Mouse (Mus musculus): Measurements from ENCODE around the gene Dcxr. TPM values are rescaled to one million over a fixed set of nuclear protein-coding genes. Genes with fewer than 3 reads are reported as not detected.

Gene Dcxr
- total and polyA plus RNA-seq, 3 experiments = 12.2 to 14.1 TPM; not detected in 1

DNA sequence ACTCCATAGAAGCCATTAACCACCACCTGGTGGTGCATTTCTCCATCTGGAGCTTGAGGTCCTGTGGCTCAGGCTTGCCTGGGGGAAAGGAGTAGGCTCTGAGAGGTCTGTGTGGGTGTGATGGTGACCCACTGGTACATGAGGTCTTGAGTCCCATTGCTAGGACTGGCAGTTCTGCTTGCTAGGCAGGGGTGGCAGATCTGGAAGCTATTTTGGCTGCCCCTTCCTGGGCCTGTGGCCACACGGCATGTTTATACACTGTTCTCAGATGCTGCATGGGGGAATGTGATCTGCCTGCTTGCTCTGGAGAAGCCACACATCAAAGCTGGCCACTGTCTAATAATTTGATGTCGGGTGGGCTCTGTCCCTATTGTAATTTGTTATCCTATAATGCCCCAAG, 43.0 kb downstream of the Dcxr start:
- no peak overlapping the region for H3K27ac ChIP-seq (ENCODE audit: control insufficient read depth, low read depth, low read length)
- H3K27me3 ChIP-seq (ENCODE audit: control insufficient read depth in 1 of 2, insufficient read depth in 2 of 2, low read length in 2 of 2) = no peaks in the 10 kb centered on the region
- H3K9ac ChIP-seq (ENCODE audit: control insufficient read depth, low read depth, low read length, poor library complexity, severe bottlenecking) = no peak overlapping the region
- no peaks in the 10 kb centered on the region for H3K9me3 ChIP-seq (replicated peaks; ENCODE audit: insufficient read depth, low read length)
- no peaks in the 10 kb centered on the region for H3K4me1 ChIP-seq (ENCODE audit: control insufficient read depth in 1 of 2, insufficient read depth in 2 of 2, low read length in 2 of 2)
- H3K79me2 ChIP-seq (ENCODE audit: control insufficient read depth, insufficient read depth, low read length, poor library complexity) = no peaks in the 10 kb centered on the region
- no peak for DNase-seq (ENCODE audit: low read depth, low spot score)
- H3K36me3 ChIP-seq (ENCODE audit: control insufficient read depth in 1 of 2, insufficient read depth in 2 of 2, low read length in 2 of 2) = peaks cover 0 to 2% of the 10 kb centered on the region in 2 experiments; a peak in 1 of 4 replicates
- no peak for TF ChIP-seq MAZ (IDR thresholded peaks at IDR 0.05; ENCODE audit: low read depth, low read length)
- no peak for TF ChIP-seq POLR2AphosphoS5 (IDR thresholded peaks at IDR 0.05; ENCODE audit: borderline replicate concordance, low read depth, low read length)
- TF ChIP-seq RAD21 (IDR thresholded peaks at IDR 0.05; ENCODE audit: low read depth, low read length) = no peak
- no peak for TF ChIP-seq ZNF384 (IDR thresholded peaks at IDR 0.05; ENCODE audit: low read depth, low read length)
- TF ChIP-seq POLR2A (IDR thresholded peaks at IDR 0.05; ENCODE audit: control insufficient read depth in 1 of 2, insufficient read depth in 1 of 2, low read depth in 1 of 2, low read length in 2 of 2, poor library complexity in 1 of 2) = no peak
- no peak for TF ChIP-seq ELF1 (IDR thresholded peaks at IDR 0.05; ENCODE audit: low read depth, low read length)
- no peak for TF ChIP-seq SMC3 (IDR thresholded peaks at IDR 0.05; ENCODE audit: low read depth, low read length)
- no peak for TF ChIP-seq UBTF (IDR thresholded peaks at IDR 0.05; ENCODE audit: borderline replicate concordance, insufficient read depth, low read depth, low read length)
- TF ChIP-seq BHLHE40 (IDR thresholded peaks at IDR 0.05; ENCODE audit: borderline replicate concordance, low read depth, low read length) = no peak
- TF ChIP-seq USF1 (IDR thresholded peaks at IDR 0.05; ENCODE audit: low read depth, low read length) = no peak
- no peak for TF ChIP-seq ZKSCAN1 (IDR thresholded peaks at IDR 0.05; ENCODE audit: low read depth, low read length)
- TF ChIP-seq POLR2AphosphoS2 (IDR thresholded peaks at IDR 0.05; ENCODE audit: low read length) = no peak
- TF ChIP-seq GATA1 (IDR thresholded peaks at IDR 0.05; ENCODE audit: low read depth, low read length) = no peak
- no peak for TF ChIP-seq KAT2A (conservative IDR thresholded peaks at IDR 0.05; ENCODE audit: low read depth, low read length)
- TF ChIP-seq GABPA (IDR thresholded peaks at IDR 0.05; ENCODE audit: low read depth, low read length) = no peak
- no peak for TF ChIP-seq EP300 (IDR thresholded peaks at IDR 0.05; ENCODE audit: low read depth in 1 of 2, low read length in 2 of 2)
- TF ChIP-seq MAX (IDR thresholded peaks at IDR 0.05; ENCODE audit: low read length) = no peak
- TF ChIP-seq NRF1 (IDR thresholded peaks at IDR 0.05; ENCODE audit: insufficient read depth, low read depth, low read length, poor library complexity, severe bottlenecking) = no peak
- no peak overlapping the region for H3K4me3 ChIP-seq (ENCODE audit: control insufficient read depth in 1 of 2, insufficient read depth in 1 of 2, low read depth in 2 of 2, low read length in 2 of 2)

DNA sequence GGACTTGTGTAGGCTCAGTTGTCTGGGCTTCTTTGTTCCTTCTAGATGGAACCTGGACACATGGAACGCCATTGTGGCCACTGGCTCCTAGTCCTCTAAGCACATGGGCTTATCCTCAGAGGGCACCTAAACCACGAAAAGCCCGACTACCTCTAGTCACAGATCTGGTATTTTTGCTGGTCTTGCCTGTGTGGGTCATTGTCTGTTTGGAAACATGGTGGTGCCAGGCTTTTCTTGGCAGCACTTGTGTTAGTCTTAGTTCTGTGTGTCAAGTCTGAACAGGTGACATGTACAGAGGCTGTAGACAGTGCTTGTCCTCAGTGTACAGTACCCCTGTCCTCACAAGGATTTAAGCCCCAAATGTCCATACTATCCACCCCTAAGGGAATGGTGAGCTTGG, 43.5 kb downstream of the Dcxr start:
- no peak for TF ChIP-seq CHD2 (IDR thresholded peaks at IDR 0.05; ENCODE audit: low read length)
- TF ChIP-seq POLR2AphosphoS2 (IDR thresholded peaks at IDR 0.05; ENCODE audit: low read length) = no peak
- no peak for TF ChIP-seq EP300 (IDR thresholded peaks at IDR 0.05; ENCODE audit: low read depth in 1 of 2, low read length in 2 of 2)
- TF ChIP-seq POLR2A (IDR thresholded peaks at IDR 0.05; ENCODE audit: control insufficient read depth in 1 of 2, insufficient read depth in 1 of 2, low read depth in 1 of 2, low read length in 2 of 2, poor library complexity in 1 of 2) = no peak
- TF ChIP-seq MAFK (IDR thresholded peaks at IDR 0.05; ENCODE audit: borderline replicate concordance, low read depth, low read length) = no peak
- no peak for TF ChIP-seq KAT2A (conservative IDR thresholded peaks at IDR 0.05; ENCODE audit: low read depth, low read length)
- TF ChIP-seq CHD1 (IDR thresholded peaks at IDR 0.05; ENCODE audit: low read depth, low read length) = no peak
- Histone ChIP-seq H3K27me3 (ENCODE audit: control insufficient read depth in 1 of 2, insufficient read depth in 2 of 2, low read length in 2 of 2) (no peaks in the 10 kb centered on the region), H3K36me3 (ENCODE audit: control insufficient read depth in 1 of 2, insufficient read depth in 2 of 2, low read length in 2 of 2) (peaks cover 0 to 2% of the 10 kb centered on the region in 2 experiments; a peak in 1 of 4 replicates), H3K9me3 (replicated peaks; ENCODE audit: insufficient read depth, low read length) (no peaks in the 10 kb centered on the region), H3K4me1 (ENCODE audit: control insufficient read depth in 1 of 2, insufficient read depth in 2 of 2, low read length in 2 of 2) (no peaks in the 10 kb centered on the region), H3K79me2 (ENCODE audit: control insufficient read depth, insufficient read depth, low read length, poor library complexity) (no peaks in the 10 kb centered on the region), H3K27ac (ENCODE audit: control insufficient read depth, low read depth, low read length) (no peak overlapping the region), H3K9ac (ENCODE audit: control insufficient read depth, low read depth, low read length, poor library complexity, severe bottlenecking) (no peak overlapping the region), H3K4me3 (ENCODE audit: control insufficient read depth in 1 of 2, insufficient read depth in 1 of 2, low read depth in 2 of 2, low read length in 2 of 2) (no peak overlapping the region)
- DNase-seq (ENCODE audit: low read depth, low spot score) = no peak

Measured in MEL (cell line).